Mouse (Mus musculus): ENCODE measurements at regions not wholly inside any gene's neighbourhood (a gene's known extent, or its start where the extent isn't known, plus 50 kb on each side); places are given as distances from the start of the nearest gene placed in this dataset.

DNA sequence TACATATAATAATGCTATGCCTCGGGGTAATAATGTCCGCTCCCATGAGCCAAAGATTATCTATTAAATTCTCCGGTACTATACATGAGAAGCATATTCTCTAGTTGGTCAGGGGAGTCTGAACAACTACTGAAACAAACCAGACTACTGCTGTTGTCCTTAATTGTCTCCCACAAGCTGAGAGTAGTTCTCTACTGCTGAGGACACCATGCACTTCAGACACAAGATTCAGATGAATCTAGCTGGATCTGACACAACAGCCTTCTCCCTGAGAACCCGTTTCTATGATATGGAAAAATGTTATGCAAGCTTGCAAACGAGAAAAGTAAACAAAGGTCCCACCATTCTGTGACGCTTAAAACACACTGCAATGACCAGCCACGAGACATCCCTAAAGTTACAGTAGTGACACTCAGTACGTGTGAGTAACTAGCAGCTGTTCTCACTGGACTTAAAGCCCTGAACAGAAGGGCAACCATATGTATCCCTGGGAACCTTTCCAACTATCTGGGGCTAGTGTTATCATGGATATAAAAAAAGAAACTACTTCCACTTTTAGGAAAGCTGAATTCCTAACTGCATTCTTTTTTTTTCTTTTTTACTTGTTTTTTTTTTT is 411.1 kb downstream of the Tfec start:
- TF ChIP-seq CTCF (IDR thresholded peaks at IDR 0.05; ENCODE audit: extremely low read depth, insufficient read depth, low read length) (no peak), POLR2A (IDR thresholded peaks at IDR 0.05; ENCODE audit: extremely low read depth, insufficient read depth, low read length) (no peak)

GRCm38 (mm10) chr6:16483295-16483694 is 414.9 kb downstream of the Tfec start:
- Histone ChIP-seq H3K4me1 (ENCODE audit: control insufficient read depth, insufficient read depth, low read length) (no peaks in the 10 kb centered on the region; the same call in 1 of the 2 replicates), H3K27ac (ENCODE audit: insufficient read depth, low read length) (no peak overlapping the region), H3K4me3 (ENCODE audit: insufficient read depth, low read length) (no peak overlapping the region)
- TF ChIP-seq POLR2A (IDR thresholded peaks at IDR 0.05; ENCODE audit: extremely low read depth, insufficient read depth, low read length) (no peak), CTCF (IDR thresholded peaks at IDR 0.05; ENCODE audit: extremely low read depth, insufficient read depth, low read length) (no peak)

More for the DNA sequence above, 411.1 kb downstream of the Tfec start:
- H3K4me3 ChIP-seq (ENCODE audit: insufficient read depth, low read length), result no peak overlapping the region
- H3K4me1 ChIP-seq (ENCODE audit: control insufficient read depth, insufficient read depth, low read length), result no peaks in the 10 kb centered on the region; the same call in 1 of the 2 replicates
- H3K27ac ChIP-seq (ENCODE audit: insufficient read depth, low read length), result no peak overlapping the region

GRCm38 (mm10) chr6:16468693-16469375 is 429.4 kb downstream of the Tfec start:
- no peak overlapping the region for H3K4me3 ChIP-seq (ENCODE audit: insufficient read depth, low read length)
- no peaks in the 10 kb centered on the region for H3K4me1 ChIP-seq (ENCODE audit: control insufficient read depth, insufficient read depth, low read length)
- TF ChIP-seq POLR2A (IDR thresholded peaks at IDR 0.05; ENCODE audit: extremely low read depth, insufficient read depth, low read length) (no peak), CTCF (IDR thresholded peaks at IDR 0.05; ENCODE audit: extremely low read depth, insufficient read depth, low read length) (no peak)
- no peak overlapping the region for H3K27ac ChIP-seq (ENCODE audit: insufficient read depth, low read length)

DNA sequence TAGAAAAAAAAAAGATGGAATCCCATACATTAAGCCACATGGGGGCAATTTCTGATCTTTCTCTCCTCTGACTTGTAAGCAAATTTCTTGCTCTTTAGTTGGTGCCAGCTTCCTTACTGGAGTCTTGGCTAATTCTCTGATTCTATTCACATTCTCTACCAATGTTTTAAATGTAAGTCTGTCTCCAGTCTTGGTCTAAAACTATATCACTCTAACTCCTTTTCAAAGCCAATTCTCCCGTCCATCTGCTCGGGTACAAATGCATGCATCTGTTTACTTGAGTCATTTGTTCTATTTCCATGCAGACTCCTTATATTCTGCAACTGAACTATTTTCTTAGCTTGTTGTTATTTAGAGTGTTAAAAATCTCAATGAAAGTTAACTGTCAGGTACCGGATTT is 440.0 kb downstream of the Tfec start:
- Histone ChIP-seq H3K27ac (ENCODE audit: insufficient read depth, low read length) (no peak overlapping the region), H3K4me1 (ENCODE audit: control insufficient read depth, insufficient read depth, low read length) (no peaks in the 10 kb centered on the region), H3K4me3 (ENCODE audit: insufficient read depth, low read length) (no peak overlapping the region)
- TF ChIP-seq CTCF (IDR thresholded peaks at IDR 0.05; ENCODE audit: extremely low read depth, insufficient read depth, low read length) (no peak), POLR2A (IDR thresholded peaks at IDR 0.05; ENCODE audit: extremely low read depth, insufficient read depth, low read length) (no peak)
